Mouse (Mus musculus): ENCODE measurements at regions not wholly inside any gene's neighbourhood (a gene's known extent, or its start where the extent isn't known, plus 50 kb on each side); places are given as distances from the start of the nearest gene placed in this dataset.

GRCm38 (mm10) chr17:45193456-45194025 is 240.0 kb downstream of the Cdc5l start:
- intact Hi-C loops (cut with DNase I) = no loop called here
- no peak for DNase-seq (ENCODE audit: low spot score in 2 of 2)

- intact Hi-C loops (cut with DNase I) = no loop called here
- DNase-seq (ENCODE audit: low spot score in 2 of 2) = no peak
Measured at GRCm38 (mm10) chr17:45187402-45187801, 246.1 kb downstream of the Cdc5l start.

- intact Hi-C loops (cut with DNase I) = no loop called here
- DNase-seq (ENCODE audit: low spot score in 2 of 2) = no peak
Measured at GRCm38 (mm10) chr17:45176340-45176739, 257.2 kb downstream of the Cdc5l start.

GRCm38 (mm10) chr17:45169257-45169994 is 264.1 kb downstream of the Cdc5l start:
- intact Hi-C loops (cut with DNase I) = no loop called here
- DNase-seq (ENCODE audit: low spot score in 2 of 2) = peak; percentile 55 to 80

Small RNA genes lying in the stretch of these regions (microRNA-seq; reads per million reads assigned to microRNA genes)
- 0 reads per million in 2 experiments for gene Gm24979
